Mouse (Mus musculus): ENCODE results near the gene Olfr1138. TPM values are rescaled to one million over a fixed set of nuclear protein-coding genes. Genes with fewer than 3 reads are reported as not detected.

The Olfr1138 gene
- total and polyA plus RNA-seq, 2 experiments from 2014 or later, result not detected

DNA sequence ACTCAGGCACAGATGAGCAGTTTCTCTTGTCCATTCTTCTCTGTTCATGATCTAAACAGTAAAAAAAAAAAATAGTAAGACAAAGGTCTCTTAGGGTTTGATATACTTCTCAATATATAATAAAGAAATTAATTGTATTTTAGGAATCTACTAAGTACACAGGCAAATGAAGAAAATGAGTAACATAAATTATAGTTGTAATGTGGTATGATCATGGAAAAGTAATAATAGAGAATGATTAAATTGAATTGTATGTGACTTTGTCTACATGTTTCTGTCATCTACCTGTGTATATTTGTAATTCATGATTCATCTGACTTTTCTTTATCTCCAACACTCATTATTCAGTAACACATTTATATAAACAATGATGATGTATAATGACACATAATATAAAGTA lies 45.9 kb downstream of the Olfr1138 start, which contains the start of gene Olfr1136:
Gene Olfr1136, minus strand, starts transcription at position 101 of the 400 bp plus-strand sequence.
- no peak within 1 kb of the TSS for H3K9ac ChIP-seq (replicated peaks; ENCODE audit: low read length, poor library complexity, severe bottlenecking)
- ATAC-seq (ENCODE audit: low FRiP score) (no peak), DNase-seq (ENCODE audit: low spot score) (no peak)
- H3K27me3 ChIP-seq (ENCODE audit: insufficient read depth, low read length), result no peaks in the 10 kb centered on the region
- no peak for TF ChIP-seq CTCF (IDR thresholded peaks at IDR 0.05)
- no peaks in the 10 kb centered on the region for H3K36me3 ChIP-seq (ENCODE audit: insufficient read depth, low read length)
- no peaks in the 10 kb centered on the region for H3K4me1 ChIP-seq (ENCODE audit: insufficient read depth, low read length)
- H3K27ac ChIP-seq (ENCODE audit: low read depth, low read length), result no peak within 1 kb of the TSS
- H3K9me3 ChIP-seq (ENCODE audit: low read length), result no peaks in the 10 kb centered on the region
- no peak within 1 kb of the TSS for H3K4me3 ChIP-seq (ENCODE audit: low read depth, low read length)
- H3K4me2 ChIP-seq (ENCODE audit: low read depth, low read length, poor library complexity, severe bottlenecking), result no peak within 1 kb of the TSS

Other genes starting within 250 kb of the Olfr1138 start
- not detected in 2 replicates for gene Pramel7, start 242.9 kb downstream of the Olfr1138 start, total RNA-seq (2014; rRNA removed)
- not detected in 2 replicates for gene Pramel7, start 242.9 kb downstream of the Olfr1138 start, polyA plus RNA-seq (2015; fragmentation: Nextera tagmentation; extraction: Ambion mirVana)
- gene Pramel6, start 233.4 kb downstream of the Olfr1138 start, total RNA-seq (2014; rRNA removed), result not detected in 2 replicates
- gene Pramel6, start 233.4 kb downstream of the Olfr1138 start, polyA plus RNA-seq (2015; fragmentation: Nextera tagmentation; extraction: Ambion mirVana), result not detected in 2 replicates
- gene Olfr153, start 208.2 kb downstream of the Olfr1138 start, total RNA-seq (2014; rRNA removed), result 0.52 TPM in 1 of 2 replicates, not detected in the other
- not detected in 2 replicates for gene Olfr153, start 208.2 kb downstream of the Olfr1138 start, polyA plus RNA-seq (2015; fragmentation: Nextera tagmentation; extraction: Ambion mirVana)
- gene Olfr1128, start 194.4 kb downstream of the Olfr1138 start, total RNA-seq (2014; rRNA removed), result not detected in 2 replicates
- gene Olfr1128, start 194.4 kb downstream of the Olfr1138 start, polyA plus RNA-seq (2015; fragmentation: Nextera tagmentation; extraction: Ambion mirVana), result not detected in 2 replicates
- not detected in 2 replicates for gene Olfr1129, start 166.1 kb downstream of the Olfr1138 start, total RNA-seq (2014; rRNA removed)
- not detected in 2 replicates for gene Olfr1129, start 166.1 kb downstream of the Olfr1138 start, polyA plus RNA-seq (2015; fragmentation: Nextera tagmentation; extraction: Ambion mirVana)
- gene Olfr1130, start 133.8 kb downstream of the Olfr1138 start, total RNA-seq (2014; rRNA removed), result not detected in 2 replicates
- gene Olfr1130, start 133.8 kb downstream of the Olfr1138 start, polyA plus RNA-seq (2015; fragmentation: Nextera tagmentation; extraction: Ambion mirVana), result not detected in 2 replicates
- 0.38 TPM in 1 of 2 replicates, not detected in the other for gene Olfr1131, start 112.9 kb downstream of the Olfr1138 start, total RNA-seq (2014; rRNA removed)
- gene Olfr1131, start 112.9 kb downstream of the Olfr1138 start, polyA plus RNA-seq (2015; fragmentation: Nextera tagmentation; extraction: Ambion mirVana), result not detected in 2 replicates
- gene Olfr1132, start 102.4 kb downstream of the Olfr1138 start, total RNA-seq (2014; rRNA removed), result not detected in 2 replicates
- not detected in 2 replicates for gene Olfr1132, start 102.4 kb downstream of the Olfr1138 start, polyA plus RNA-seq (2015; fragmentation: Nextera tagmentation; extraction: Ambion mirVana)
- gene Olfr1133, start 92.6 kb downstream of the Olfr1138 start, total RNA-seq (2014; rRNA removed), result not detected in 2 replicates
- gene Olfr1133, start 92.6 kb downstream of the Olfr1138 start, polyA plus RNA-seq (2015; fragmentation: Nextera tagmentation; extraction: Ambion mirVana), result not detected in 2 replicates
- gene Olfr1134, start 81.5 kb downstream of the Olfr1138 start, total RNA-seq (2014; rRNA removed), result not detected in 2 replicates
- not detected in 2 replicates for gene Olfr1134, start 81.5 kb downstream of the Olfr1138 start, polyA plus RNA-seq (2015; fragmentation: Nextera tagmentation; extraction: Ambion mirVana)
- not detected in 2 replicates for gene Olfr1135, start 66.3 kb downstream of the Olfr1138 start, total RNA-seq (2014; rRNA removed)
- not detected in 2 replicates for gene Olfr1135, start 66.3 kb downstream of the Olfr1138 start, polyA plus RNA-seq (2015; fragmentation: Nextera tagmentation; extraction: Ambion mirVana)
- not detected in 2 replicates for gene Olfr1136, start 46.0 kb downstream of the Olfr1138 start, total RNA-seq (2014; rRNA removed)
- gene Olfr1136, start 46.0 kb downstream of the Olfr1138 start, polyA plus RNA-seq (2015; fragmentation: Nextera tagmentation; extraction: Ambion mirVana), result not detected in 2 replicates
- gene Olfr1137, start 26.8 kb downstream of the Olfr1138 start, total RNA-seq (2014; rRNA removed), result not detected in 2 replicates
- gene Olfr1137, start 26.8 kb downstream of the Olfr1138 start, polyA plus RNA-seq (2015; fragmentation: Nextera tagmentation; extraction: Ambion mirVana), result not detected in 2 replicates
- gene Olfr1140, start 3.8 kb upstream of the Olfr1138 start, total RNA-seq (2014; rRNA removed), result not detected in 2 replicates
- gene Olfr1140, start 3.8 kb upstream of the Olfr1138 start, polyA plus RNA-seq (2015; fragmentation: Nextera tagmentation; extraction: Ambion mirVana), result 0.16 TPM in 1 of 2 replicates, not detected in the other
- not detected in 2 replicates for gene Olfr1141, start 14.0 kb upstream of the Olfr1138 start, total RNA-seq (2014; rRNA removed)
- not detected in 2 replicates for gene Olfr1141, start 14.0 kb upstream of the Olfr1138 start, polyA plus RNA-seq (2015; fragmentation: Nextera tagmentation; extraction: Ambion mirVana)
- not detected in 2 replicates for gene Olfr152, start 39.5 kb upstream of the Olfr1138 start, total RNA-seq (2014; rRNA removed)
- gene Olfr152, start 39.5 kb upstream of the Olfr1138 start, polyA plus RNA-seq (2015; fragmentation: Nextera tagmentation; extraction: Ambion mirVana), result not detected in 2 replicates
- not detected in 2 replicates for gene Olfr1143, start 60.6 kb upstream of the Olfr1138 start, total RNA-seq (2014; rRNA removed)
- not detected in 2 replicates for gene Olfr1143, start 60.6 kb upstream of the Olfr1138 start, polyA plus RNA-seq (2015; fragmentation: Nextera tagmentation; extraction: Ambion mirVana)
- gene Olfr1145, start 69.8 kb upstream of the Olfr1138 start, total RNA-seq (2014; rRNA removed), result not detected in 2 replicates
- gene Olfr1145, start 69.8 kb upstream of the Olfr1138 start, polyA plus RNA-seq (2015; fragmentation: Nextera tagmentation; extraction: Ambion mirVana), result not detected in 2 replicates
- gene Olfr1148, start 90.6 kb upstream of the Olfr1138 start, total RNA-seq (2014; rRNA removed), result not detected in 2 replicates
- not detected in 2 replicates for gene Olfr1148, start 90.6 kb upstream of the Olfr1138 start, polyA plus RNA-seq (2015; fragmentation: Nextera tagmentation; extraction: Ambion mirVana)
- gene Olfr1150-ps1, start 104.0 kb upstream of the Olfr1138 start, total RNA-seq (2014; rRNA removed), result not detected in 2 replicates
- not detected in 2 replicates for gene Olfr1150-ps1, start 104.0 kb upstream of the Olfr1138 start, polyA plus RNA-seq (2015; fragmentation: Nextera tagmentation; extraction: Ambion mirVana)
- not detected in 2 replicates for gene Olfr1151, start 115.9 kb upstream of the Olfr1138 start, total RNA-seq (2014; rRNA removed)
- gene Olfr1151, start 115.9 kb upstream of the Olfr1138 start, polyA plus RNA-seq (2015; fragmentation: Nextera tagmentation; extraction: Ambion mirVana), result not detected in 2 replicates
- gene Olfr1152, start 126.5 kb upstream of the Olfr1138 start, total RNA-seq (2014; rRNA removed), result under 0.01 TPM in 1 of 2 replicates, not detected in the other
- gene Olfr1152, start 126.5 kb upstream of the Olfr1138 start, polyA plus RNA-seq (2015; fragmentation: Nextera tagmentation; extraction: Ambion mirVana), result not detected in 2 replicates
- not detected in 2 replicates for gene Olfr1153, start 155.0 kb upstream of the Olfr1138 start, total RNA-seq (2014; rRNA removed)
- not detected in 2 replicates for gene Olfr1153, start 155.0 kb upstream of the Olfr1138 start, polyA plus RNA-seq (2015; fragmentation: Nextera tagmentation; extraction: Ambion mirVana)
- not detected in 2 replicates for gene Olfr1154, start 165.2 kb upstream of the Olfr1138 start, total RNA-seq (2014; rRNA removed)
- not detected in 2 replicates for gene Olfr1154, start 165.2 kb upstream of the Olfr1138 start, polyA plus RNA-seq (2015; fragmentation: Nextera tagmentation; extraction: Ambion mirVana)
- not detected in 2 replicates for gene Olfr1155, start 205.2 kb upstream of the Olfr1138 start, total RNA-seq (2014; rRNA removed)
- not detected in 2 replicates for gene Olfr1155, start 205.2 kb upstream of the Olfr1138 start, polyA plus RNA-seq (2015; fragmentation: Nextera tagmentation; extraction: Ambion mirVana)
- gene Olfr1156, start 213.1 kb upstream of the Olfr1138 start, total RNA-seq (2014; rRNA removed), result not detected in 2 replicates
- gene Olfr1156, start 213.1 kb upstream of the Olfr1138 start, polyA plus RNA-seq (2015; fragmentation: Nextera tagmentation; extraction: Ambion mirVana), result not detected in 2 replicates
- not detected in 2 replicates for gene Olfr1157, start 228.3 kb upstream of the Olfr1138 start, total RNA-seq (2014; rRNA removed)
- not detected in 2 replicates for gene Olfr1157, start 228.3 kb upstream of the Olfr1138 start, polyA plus RNA-seq (2015; fragmentation: Nextera tagmentation; extraction: Ambion mirVana)
- gene Olfr74, start 234.7 kb upstream of the Olfr1138 start, total RNA-seq (2014; rRNA removed), result not detected in 2 replicates
- gene Olfr74, start 234.7 kb upstream of the Olfr1138 start, polyA plus RNA-seq (2015; fragmentation: Nextera tagmentation; extraction: Ambion mirVana), result not detected in 2 replicates

Measured in midbrain, postnatal 0 days (tissue).